Mouse (Mus musculus) liver, adult 2 months (tissue): ENCODE measurements around the gene Gm20388. TPM values are rescaled to one million over a fixed set of nuclear protein-coding genes. Genes with fewer than 3 reads are reported as not detected.

Experiments
- DNase-seq: peaks from one replicate; pipeline ENCODE4 v3.0.0-alpha.2; 2011; ENCODE audit warnings: low read depth, low spot score; ENCODE audit errors: extremely low read depth
- H3K27ac ChIP-seq: fragments of 200-500 bp; replicated peaks from 2 replicates; pipeline ENCODE4 v1.5.1; 2012; ENCODE audit warnings: low read depth, mild to moderate bottlenecking, control low read depth, inconsistent platforms, low read length; ENCODE audit not compliant: insufficient read depth
- H3K27me3 ChIP-seq: fragments of 200-500 bp; 2 replicates; pipeline ENCODE4 v1.6.1; 2012; ENCODE audit warnings: mild to moderate bottlenecking, moderate library complexity, low read length, inconsistent platforms; ENCODE audit not compliant: control insufficient read depth, insufficient read depth
- H3K36me3 ChIP-seq: fragments of 200-500 bp; 2 replicates; pipeline ENCODE4 v1.6.1; 2012; ENCODE audit warnings: low read length, inconsistent platforms; ENCODE audit not compliant: control insufficient read depth, insufficient read depth
- H3K4me1 ChIP-seq: fragments of 200-500 bp; 2 replicates; pipeline ENCODE4 v1.6.1; 2011; ENCODE audit warnings: low read length; ENCODE audit not compliant: control insufficient read depth, insufficient read depth
- H3K4me3 ChIP-seq: fragments of 200-500 bp; 2 replicates; pipeline ENCODE4 v1.5.1; 2011; ENCODE audit warnings: low read depth, mild to moderate bottlenecking, control low read depth, low read length, moderate library complexity; ENCODE audit not compliant: insufficient read depth
- H3K79me2 ChIP-seq: fragments of 200-500 bp; 2 replicates; pipeline ENCODE4 v1.6.1; 2012; ENCODE audit warnings: inconsistent platforms, mild to moderate bottlenecking, low read length, moderate library complexity; ENCODE audit not compliant: control insufficient read depth, insufficient read depth
- H3K9ac ChIP-seq: fragments of 200-500 bp; 2 replicates; pipeline ENCODE4 v1.6.1; 2012; ENCODE audit warnings: low read depth, mild to moderate bottlenecking, control low read depth, inconsistent platforms, low read length
- CTCF ChIP-seq: fragments of 200-500 bp; IDR thresholded peaks from 2 replicates; pipeline ENCODE4 v1.5.1; 2011; ENCODE audit warnings: low read depth, low read length, control low read depth
- POLR2A ChIP-seq: fragments of 200-500 bp; IDR thresholded peaks from 2 replicates; pipeline ENCODE4 v1.6.1; 2011; ENCODE audit warnings: low read length, control low read depth; ENCODE audit not compliant: insufficient read depth; ENCODE audit errors: extremely low read depth
- WGBS: fragments of 180-500 bp; shearing (Covaris S2); methylation state at CpG from one replicate; pipeline ENCODE4 v1.1.7; 2018; 5-methylcytosine and 5-hydroxymethylcytosine counted together
- polyA plus RNA-seq: library from polyadenylated mRNA; depleted of rRNA; stranded (reverse); fragments of >200 nt; gene quantifications from 2 replicates; pipeline ENCODE4 v1.2.3, GENCODE M21; 2012
- total RNA-seq: library from RNA; depleted of rRNA; stranded (reverse); fragments of >200 nt; gene quantifications from 2 replicates; pipeline ENCODE4 v1.2.3, GENCODE M21; 2014

Gm20388 gene
- total and polyA plus RNA-seq, 2 experiments: 6.4 to 19.9 TPM

DNA sequence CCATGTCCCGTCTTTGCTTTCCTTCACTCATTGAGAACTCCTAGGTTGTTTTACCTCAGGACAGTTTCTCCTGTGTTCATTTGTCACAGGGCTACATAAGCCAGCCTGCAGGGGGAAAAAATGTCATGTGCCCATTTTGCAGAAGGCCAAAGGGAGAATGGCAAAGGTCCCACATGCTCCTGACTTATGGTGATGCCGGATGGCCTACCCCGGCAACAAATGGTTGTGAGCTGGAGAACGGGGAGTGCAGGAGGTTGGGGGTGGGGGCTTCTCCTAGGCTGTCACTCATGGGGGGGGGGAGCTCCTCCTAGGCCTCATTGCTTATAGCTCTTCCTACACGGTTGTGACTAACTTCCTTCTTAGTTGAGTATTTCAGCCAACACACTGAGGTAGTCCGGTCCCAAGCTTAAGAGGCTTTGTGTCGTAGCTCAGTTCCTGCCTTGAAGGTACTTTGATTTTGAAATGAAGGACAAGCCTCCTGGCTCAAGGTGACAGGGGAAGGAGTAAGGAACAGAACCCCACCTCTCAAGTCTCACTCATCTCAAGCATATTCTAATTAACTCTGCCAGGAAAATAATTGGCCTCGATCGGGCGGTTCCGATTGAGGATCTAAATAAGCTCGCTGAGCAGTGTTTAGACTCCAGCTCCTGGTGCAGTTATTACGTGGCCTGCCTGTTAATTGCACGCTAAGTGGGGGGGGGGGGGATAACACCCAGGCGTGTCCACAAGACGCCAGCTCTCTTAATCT is 4233.4 kb downstream of the Gm20388 start:
- no peaks in the 10 kb centered on the region for H3K79me2 ChIP-seq
- no peaks in the 10 kb centered on the region for H3K4me1 ChIP-seq
- H3K27me3 ChIP-seq: no peaks in the 10 kb centered on the region
- TF ChIP-seq POLR2A (no peak), CTCF (no peak)
- WGBS: 90% methylated on average over 16 of the region's 16 CpGs
- no peak for DNase-seq
- no peak overlapping the region for H3K27ac ChIP-seq
- no peaks in the 10 kb centered on the region for H3K36me3 ChIP-seq
- no peak overlapping the region for H3K9ac ChIP-seq
- no peak overlapping the region for H3K4me3 ChIP-seq

DNA sequence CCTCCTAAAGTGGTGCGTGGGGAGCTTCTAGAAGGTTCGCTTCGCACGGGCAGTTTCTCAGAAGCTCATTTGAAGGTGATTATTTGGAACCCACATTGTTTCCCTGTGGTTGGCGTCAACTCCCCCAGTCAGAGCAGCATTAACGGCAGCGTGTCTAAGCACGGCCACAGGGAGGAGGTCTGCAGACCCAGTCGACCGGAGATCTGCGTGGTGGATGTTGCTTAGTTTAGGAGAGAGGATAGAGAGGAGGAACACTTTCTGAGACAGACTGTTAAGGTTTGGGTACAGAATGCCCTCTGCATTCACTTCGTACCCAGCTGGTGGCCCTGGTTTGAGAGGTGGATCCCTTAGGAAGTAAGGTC is 4234.0 kb downstream of the Gm20388 start:
- H3K36me3 ChIP-seq: peaks cover 3% of the 10 kb centered on the region; the same call in 1 of the 2 replicates
- H3K27me3 ChIP-seq: no peaks in the 10 kb centered on the region
- no peak for TF ChIP-seq POLR2A
- TF ChIP-seq CTCF: no peak
- WGBS: 92% methylated on average over 12 of the region's 12 CpGs
- H3K4me1 ChIP-seq: no peaks in the 10 kb centered on the region
- H3K4me3 ChIP-seq: no peak overlapping the region
- H3K79me2 ChIP-seq: no peaks in the 10 kb centered on the region
- no peak overlapping the region for H3K27ac ChIP-seq
- DNase-seq: no peak
- no peak overlapping the region for H3K9ac ChIP-seq

DNA sequence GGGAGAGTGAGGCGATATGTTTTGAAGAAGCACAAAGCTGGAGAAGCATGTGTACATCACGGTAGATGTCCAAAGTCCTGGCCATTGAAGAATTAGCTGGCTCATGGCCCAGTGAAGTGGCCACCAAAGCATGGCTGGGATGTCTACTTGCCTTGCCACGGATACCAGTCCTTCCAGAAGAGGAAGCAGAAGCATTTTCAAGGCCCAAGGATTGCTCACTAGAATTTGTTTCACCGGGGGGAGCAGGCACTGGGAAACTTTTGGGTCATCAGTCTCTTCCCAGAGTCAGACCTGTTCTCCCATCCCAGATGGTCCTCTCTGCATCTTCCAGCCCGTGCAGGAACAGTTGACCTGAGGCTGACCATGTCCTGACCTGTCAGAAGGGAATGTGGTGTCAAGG is 4235.6 kb downstream of the Gm20388 start:
- WGBS: 56% methylated on average over 5 of the region's 5 CpGs
- H3K4me3 ChIP-seq: no peak overlapping the region
- H3K27me3 ChIP-seq: no peaks in the 10 kb centered on the region
- TF ChIP-seq POLR2A (no peak), CTCF (no peak)
- peak; percentile 32 for DNase-seq
- peaks cover 6% of the 10 kb centered on the region; the same call in 1 of the 2 replicates for H3K36me3 ChIP-seq
- H3K79me2 ChIP-seq: peaks cover 4% of the 10 kb centered on the region; the same call in 1 of the 2 replicates
- peaks cover 2% of the 10 kb centered on the region for H3K4me1 ChIP-seq
- no peak overlapping the region for H3K9ac ChIP-seq
- H3K27ac ChIP-seq: no peak overlapping the region

DNA sequence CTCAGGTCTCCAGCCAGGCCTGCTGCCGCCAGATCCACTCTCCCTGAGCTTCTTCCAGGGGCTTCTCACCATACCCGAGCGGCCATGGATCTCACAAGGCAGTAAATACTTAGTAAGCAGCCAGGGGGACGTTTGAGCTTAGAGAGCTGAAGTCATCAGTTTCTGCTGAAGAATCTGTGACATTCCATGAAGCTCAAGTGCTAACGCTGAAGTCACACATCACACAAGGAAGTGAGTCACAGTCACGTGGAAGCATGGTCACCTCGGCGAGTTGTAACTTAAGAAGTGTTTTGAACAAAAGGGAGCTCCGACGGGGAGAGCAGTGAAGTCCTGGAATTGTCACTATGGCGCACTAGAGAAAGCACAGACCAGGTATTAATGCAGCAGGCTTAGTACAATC is 4239.4 kb downstream of the Gm20388 start:
- 82% methylated on average over 11 of the region's 11 CpGs for WGBS

DNA sequence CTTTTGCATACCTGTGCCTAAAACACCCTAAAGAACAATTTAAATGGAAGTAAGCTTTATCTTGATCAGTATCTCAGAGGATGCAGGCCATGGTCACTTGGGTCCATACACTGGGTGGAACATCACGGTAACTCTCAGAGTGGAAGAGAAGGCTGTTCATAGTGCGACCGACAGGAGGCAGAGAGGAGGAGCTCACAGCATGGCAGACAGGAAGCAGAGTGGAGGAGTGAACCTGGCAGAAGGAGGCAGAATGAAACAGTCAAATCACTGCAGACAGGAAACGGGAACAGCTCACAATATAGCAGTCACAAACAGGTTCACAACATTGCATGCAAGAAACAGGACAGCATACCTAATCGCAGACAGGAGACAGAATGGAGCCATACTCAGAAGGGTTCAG is 4239.9 kb downstream of the Gm20388 start:
- H3K27ac ChIP-seq: no peak overlapping the region
- H3K36me3 ChIP-seq: peaks cover 6% of the 10 kb centered on the region; the same call in 1 of the 2 replicates
- DNase-seq: peak; percentile 38
- H3K9ac ChIP-seq: no peak overlapping the region
- H3K4me3 ChIP-seq: no peak overlapping the region
- TF ChIP-seq POLR2A: no peak
- TF ChIP-seq CTCF: peak; percentile 55
- H3K4me1 ChIP-seq: peaks cover 5% of the 10 kb centered on the region
- peaks cover 6% of the 10 kb centered on the region; the same call in 1 of the 2 replicates for H3K79me2 ChIP-seq
- WGBS: 55% methylated on average over 5 of the region's 5 CpGs
- H3K27me3 ChIP-seq: no peaks in the 10 kb centered on the region

More for the DNA sequence above, 4239.4 kb downstream of the Gm20388 start:
- Histone ChIP-seq H3K79me2 (peaks cover 6% of the 10 kb centered on the region; the same call in 1 of the 2 replicates), H3K27ac (no peak overlapping the region), H3K9ac (no peak overlapping the region), H3K36me3 (peaks cover 6% of the 10 kb centered on the region; the same call in 1 of the 2 replicates), H3K4me1 (peaks cover 5% of the 10 kb centered on the region), H3K4me3 (no peak overlapping the region), H3K27me3 (no peaks in the 10 kb centered on the region)
- TF ChIP-seq CTCF: no peak
- no peak for TF ChIP-seq POLR2A
- DNase-seq: no peak

DNA sequence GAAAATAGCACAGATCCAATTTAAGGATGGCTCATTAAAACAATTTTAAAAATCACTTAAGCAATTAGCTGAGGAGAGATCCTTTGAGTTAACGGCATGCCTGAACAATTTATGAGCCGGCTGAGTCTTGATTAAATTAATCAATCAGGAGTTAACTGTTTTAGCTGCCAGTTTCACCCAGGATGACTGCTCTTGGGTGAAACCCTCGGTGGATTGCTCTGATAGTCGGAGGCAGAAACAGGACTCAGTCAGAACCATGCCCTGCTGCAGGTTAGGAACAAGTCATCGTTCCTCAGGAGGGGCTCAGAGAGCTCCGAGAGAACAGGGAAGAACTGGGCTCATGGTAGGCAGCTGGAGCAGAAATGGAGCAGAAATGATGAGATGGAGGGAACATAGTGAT is 4241.2 kb downstream of the Gm20388 start:
- Histone ChIP-seq H3K9ac (peak overlapping the region; percentile 56), H3K36me3 (peaks cover 6% of the 10 kb centered on the region; the same call in 1 of the 2 replicates), H3K4me3 (peak overlapping the region; percentile 47), H3K4me1 (peaks cover 5% of the 10 kb centered on the region), H3K27ac (peak overlapping the region; percentile 84), H3K79me2 (peaks cover 6% of the 10 kb centered on the region; the same call in 1 of the 2 replicates), H3K27me3 (no peaks in the 10 kb centered on the region)
- DNase-seq: no peak
- 38% methylated on average over 6 of the region's 6 CpGs for WGBS
- no peak for TF ChIP-seq CTCF
- TF ChIP-seq POLR2A: no peak
